Mouse (Mus musculus) lung, postnatal 0 days (tissue): ENCODE results near the gene Xrcc5.

Source experiments
- CTCF ChIP-seq: IDR thresholded peaks from 2 replicates; pipeline ENCODE4 v1.5.1; 2016; ENCODE audit warnings: antibody characterized with exemption, mild to moderate bottlenecking
- EP300 ChIP-seq: IDR thresholded peaks from 2 replicates; pipeline ENCODE4 v1.6.1; 2016; ENCODE audit warnings: antibody characterized with exemption, mild to moderate bottlenecking, control low read depth

GRCm38 (mm10) chr1:72306241-72306640 lies 980 bp upstream of the Xrcc5 start:
- TF ChIP-seq CTCF = no peak
- no peak for TF ChIP-seq EP300
